Mouse (Mus musculus) forebrain, embryonic 16.5 days (tissue): Measurements from ENCODE around the gene Nckap1. TPM values are rescaled to one million over a fixed set of nuclear protein-coding genes. Genes with fewer than 3 reads are reported as not detected.

Source experiments
- ATAC-seq: fragments of 200-750 bp; cut with Nextera tagmentation; 2 replicates; pipeline ENCODE4 v1.8.0; 2017; ENCODE audit warnings: mild to moderate bottlenecking, moderate library complexity
- H3K27ac ChIP-seq: fragments of 300-500 bp; sonication (generic); 2 replicates; pipeline ENCODE4 v1.5.1; 2014; ENCODE audit warnings: low read length, control low read depth
- H3K27me3 ChIP-seq: fragments of 300-500 bp; sonication (generic); replicated peaks from 2 replicates; pipeline ENCODE4 v1.6.1; 2014; ENCODE audit warnings: low read length; ENCODE audit not compliant: control insufficient read depth, insufficient read depth
- H3K36me3 ChIP-seq: fragments of 300-500 bp; sonication (generic); 2 replicates; pipeline ENCODE4 v1.6.1; 2014; ENCODE audit not compliant: control insufficient read depth, insufficient read depth
- H3K4me1 ChIP-seq: fragments of 300-500 bp; sonication (generic); replicated peaks from 2 replicates; pipeline ENCODE4 v1.6.1; 2014; ENCODE audit warnings: low read length; ENCODE audit not compliant: control insufficient read depth, insufficient read depth
- H3K4me2 ChIP-seq: fragments of 300-500 bp; sonication (generic); 2 replicates; pipeline ENCODE4 v1.6.1; 2014; ENCODE audit warnings: mild to moderate bottlenecking, low read length, control low read depth
- H3K4me3 ChIP-seq: fragments of 300-500 bp; sonication (generic); replicated peaks from 2 replicates; pipeline ENCODE4 v1.5.1; 2014; ENCODE audit warnings: mild to moderate bottlenecking, low read length, control low read depth
- H3K9ac ChIP-seq: fragments of 300-500 bp; sonication (generic); replicated peaks from 2 replicates; pipeline ENCODE4 v1.6.1; 2014; ENCODE audit warnings: low read depth, low read length, control low read depth
- H3K9me3 ChIP-seq: fragments of 300-500 bp; sonication (generic); 2 replicates; pipeline ENCODE4 v1.6.1; 2016; ENCODE audit warnings: low read length; ENCODE audit not compliant: control insufficient read depth
- WGBS: fragments of 180-500 bp; shearing (Covaris S2); extraction: QIAGEN DNeasy Blood & Tissue Kit; methylation state at CpG from one replicate; pipeline ENCODE4 v1.1.7; 2014; 5-methylcytosine and 5-hydroxymethylcytosine counted together
- polyA plus RNA-seq: library from polyadenylated mRNA; unstranded; fragments of >200 nt; fragmentation: Nextera tagmentation; extraction: Ambion mirVana; gene quantifications from 2 replicates; pipeline ENCODE4 v1.2.1, GENCODE M21; 2015

The Nckap1 gene
- 103 and 108 TPM in 2 replicates for polyA plus RNA-seq

DNA sequence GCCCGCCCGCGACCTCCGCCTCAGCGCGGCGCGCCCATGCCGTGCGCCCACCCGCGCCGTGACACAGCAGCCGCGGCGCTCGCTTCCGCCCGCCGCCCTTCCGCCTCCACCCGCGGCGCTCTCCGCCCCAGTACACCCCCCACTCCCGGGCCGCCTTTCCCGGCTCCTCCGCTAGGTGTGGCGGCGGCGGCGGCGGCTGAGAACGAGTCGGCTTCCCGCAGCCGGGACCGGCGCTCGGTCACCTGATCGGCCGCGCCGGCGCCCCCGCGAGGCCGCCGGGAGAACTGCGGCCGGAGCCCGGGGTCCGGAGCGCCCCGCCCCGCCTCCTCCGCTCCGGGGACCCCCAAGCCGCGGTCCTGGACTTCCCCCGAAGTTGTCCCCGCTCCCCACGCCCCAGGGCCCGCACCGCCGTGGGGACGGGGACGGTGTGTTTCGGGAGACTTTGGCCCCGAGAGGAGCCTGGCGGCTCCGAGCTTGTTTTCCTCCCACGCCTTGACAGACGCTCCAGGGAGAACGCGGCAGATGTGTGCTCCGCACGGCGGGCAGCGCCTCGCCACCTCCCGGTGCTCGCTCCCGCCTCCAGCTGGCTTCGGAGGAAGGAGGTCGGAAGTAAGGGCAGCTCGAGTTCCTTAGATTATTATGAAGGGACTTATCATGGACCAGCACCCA, at the start of gene Nckap1:
Gene Nckap1, minus strand, starts transcription at position 338 of the 669 bp plus-strand sequence.
- Histone ChIP-seq H3K4me2 (peak within 1 kb of the TSS; percentile 77), H3K9me3 (peaks cover 3% of the 10 kb centered on the region; the same call in 1 of the 2 replicates), H3K9ac (peak within 1 kb of the TSS; percentile 98), H3K36me3 (no peaks in the 10 kb centered on the region), H3K4me1 (peaks cover 14% of the 10 kb centered on the region), H3K27me3 (no peaks in the 10 kb centered on the region), H3K4me3 (peak within 1 kb of the TSS; percentile 89), H3K27ac (peak within 1 kb of the TSS; percentile 96)
- WGBS: under 1% methylated on average over 56 of the region's 88 CpGs
- ATAC-seq: peak; percentile 95

DNA sequence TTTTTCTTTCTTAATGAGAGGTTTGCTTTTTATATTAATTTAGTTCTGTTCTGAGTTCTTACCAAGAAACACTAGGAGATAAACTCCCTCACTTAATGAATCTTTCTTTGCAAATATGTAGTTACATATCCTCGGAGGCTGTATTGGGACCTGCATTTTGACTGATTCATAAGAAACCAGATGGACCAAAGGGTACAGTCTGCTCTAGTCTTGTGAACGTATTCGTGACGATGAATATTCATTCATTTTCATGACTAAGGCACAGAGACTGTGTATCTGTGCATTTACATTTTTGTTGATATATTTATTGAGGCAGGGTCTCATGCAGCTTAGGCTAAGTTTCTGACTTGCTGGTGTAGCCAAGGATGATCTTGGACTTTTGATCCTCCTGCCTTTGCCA, 43.3 kb upstream of the Nckap1 start:
- no peaks in the 10 kb centered on the region for H3K27me3 ChIP-seq
- H3K36me3 ChIP-seq: peaks cover 6% of the 10 kb centered on the region
- no peak overlapping the region for H3K27ac ChIP-seq
- H3K9me3 ChIP-seq: peaks cover 4% of the 10 kb centered on the region; the same call in 1 of the 2 replicates
- H3K9ac ChIP-seq: no peak overlapping the region
- 86% methylated on average over 4 of the region's 4 CpGs for WGBS
- ATAC-seq: no peak
- H3K4me1 ChIP-seq: no peaks in the 10 kb centered on the region
- H3K4me3 ChIP-seq: no peak overlapping the region
- no peak overlapping the region for H3K4me2 ChIP-seq

DNA sequence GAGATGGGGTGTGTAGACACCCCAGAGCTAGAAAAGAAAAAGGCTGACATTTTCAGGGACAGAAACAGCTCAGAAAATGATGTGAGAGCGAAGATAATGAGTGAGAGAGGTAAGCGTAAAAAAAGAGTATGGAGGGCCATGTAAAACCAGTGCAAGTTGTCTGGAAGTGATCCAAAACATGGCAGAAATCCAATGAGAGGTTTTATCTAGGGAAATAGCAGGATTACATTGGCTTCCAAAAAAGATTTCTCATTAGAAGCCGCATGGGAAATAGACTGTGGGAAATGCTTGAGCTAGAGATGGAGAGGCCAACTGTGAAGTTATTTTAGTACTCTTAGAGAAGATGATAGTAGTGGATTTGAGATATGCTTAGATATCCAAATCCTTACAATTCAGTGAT, 40.7 kb upstream of the Nckap1 start:
- H3K4me2 ChIP-seq: no peak overlapping the region
- no peak overlapping the region for H3K4me3 ChIP-seq
- 67% methylated on average over 3 of the region's 3 CpGs for WGBS
- H3K9me3 ChIP-seq: peaks cover 4% of the 10 kb centered on the region; the same call in 1 of the 2 replicates
- peaks cover 5% of the 10 kb centered on the region for H3K36me3 ChIP-seq
- ATAC-seq: no peak
- no peak overlapping the region for H3K27ac ChIP-seq
- H3K27me3 ChIP-seq: no peaks in the 10 kb centered on the region
- peaks cover 7% of the 10 kb centered on the region for H3K4me1 ChIP-seq
- no peak overlapping the region for H3K9ac ChIP-seq

DNA sequence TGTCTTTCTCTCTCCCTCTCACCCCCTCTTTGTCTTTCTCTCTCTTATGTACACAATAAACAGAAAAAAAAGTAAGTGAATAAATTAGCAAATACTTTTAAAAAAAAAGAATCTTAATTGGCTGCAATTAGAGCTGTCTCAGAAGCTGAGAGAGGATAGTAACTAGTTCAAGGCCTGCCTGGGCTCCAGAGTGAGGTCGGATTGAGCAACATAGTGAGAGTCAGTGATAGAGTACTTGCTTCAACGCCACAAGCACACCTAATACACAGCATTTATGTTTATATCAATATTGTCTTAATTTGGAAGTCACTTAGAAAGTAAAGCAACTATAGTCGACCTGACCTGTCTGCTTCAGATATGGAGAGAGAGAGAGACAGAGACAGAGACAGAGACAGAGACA, 37.8 kb upstream of the Nckap1 start:
- no peak for ATAC-seq
- WGBS: 82% methylated on average over 3 of the region's 3 CpGs
- H3K4me1 ChIP-seq: peaks cover 7% of the 10 kb centered on the region
- H3K4me3 ChIP-seq: no peak overlapping the region
- no peaks in the 10 kb centered on the region for H3K9me3 ChIP-seq
- H3K4me2 ChIP-seq: no peak overlapping the region
- no peaks in the 10 kb centered on the region for H3K36me3 ChIP-seq
- no peak overlapping the region for H3K27ac ChIP-seq
- no peak overlapping the region for H3K9ac ChIP-seq
- no peaks in the 10 kb centered on the region for H3K27me3 ChIP-seq

DNA sequence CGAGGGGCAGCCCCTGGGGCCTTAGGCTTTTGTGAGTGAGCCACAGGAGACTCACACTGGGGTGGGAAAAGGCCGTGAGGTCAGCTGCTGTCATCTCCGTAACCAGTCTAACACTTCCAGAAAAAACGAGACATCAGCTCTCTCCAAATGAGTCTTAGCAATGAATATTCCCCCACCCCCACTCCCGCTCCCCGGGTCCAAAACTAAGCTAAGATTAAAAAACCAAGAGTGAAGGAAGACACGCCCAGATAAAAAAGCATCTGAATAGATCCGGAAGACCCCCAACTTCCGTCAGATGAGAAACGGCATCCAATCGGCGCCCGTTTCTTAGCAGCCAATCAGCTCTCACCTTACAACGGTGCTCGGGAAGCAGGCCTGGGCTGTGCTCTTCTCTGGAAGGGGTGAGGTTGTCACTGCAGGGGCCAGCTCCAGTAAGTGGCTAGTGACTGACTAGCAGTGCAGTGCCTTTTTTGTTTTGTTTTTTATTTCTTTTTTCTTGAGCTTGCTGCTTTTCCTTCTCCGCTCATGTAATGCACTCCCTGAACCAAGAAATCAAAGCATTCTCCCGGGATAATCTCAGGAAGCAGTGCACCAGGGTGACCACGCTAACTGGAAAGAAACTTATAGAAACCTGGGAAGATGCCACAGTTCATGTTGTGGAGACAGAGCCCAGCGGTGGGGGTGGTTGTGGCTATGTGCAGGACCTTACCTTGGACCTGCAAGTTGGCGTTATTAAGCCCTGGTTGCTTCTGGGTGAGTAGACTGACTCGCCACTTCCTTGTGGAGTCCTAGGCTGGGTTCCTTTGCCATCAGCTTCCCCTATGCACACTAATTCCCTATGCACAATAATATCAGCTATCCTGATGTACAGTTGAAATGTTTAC, 35.9 kb upstream of the Nckap1 start, which contains the start of the genes Dusp19 and Nup35:
Gene Dusp19, plus strand, starts transcription at position 192 of the 884 bp plus-strand sequence.
Gene Nup35, plus strand, starts transcription at position 383 of the 884 bp plus-strand sequence.
- peak within 1 kb of the TSS; percentile 62 for H3K9ac ChIP-seq
- peaks cover 13% of the 10 kb centered on the region for H3K4me1 ChIP-seq
- H3K9me3 ChIP-seq: no peaks in the 10 kb centered on the region
- H3K4me3 ChIP-seq: peak within 1 kb of the TSS; percentile 56
- H3K4me2 ChIP-seq: peak within 1 kb of the TSS; percentile 62
- peak within 1 kb of the TSS; percentile 81 for H3K27ac ChIP-seq
- H3K27me3 ChIP-seq: no peaks in the 10 kb centered on the region
- H3K36me3 ChIP-seq: no peaks in the 10 kb centered on the region
- peak; percentile 99 for ATAC-seq
- 2% methylated on average over 21 of the region's 21 CpGs for WGBS

DNA sequence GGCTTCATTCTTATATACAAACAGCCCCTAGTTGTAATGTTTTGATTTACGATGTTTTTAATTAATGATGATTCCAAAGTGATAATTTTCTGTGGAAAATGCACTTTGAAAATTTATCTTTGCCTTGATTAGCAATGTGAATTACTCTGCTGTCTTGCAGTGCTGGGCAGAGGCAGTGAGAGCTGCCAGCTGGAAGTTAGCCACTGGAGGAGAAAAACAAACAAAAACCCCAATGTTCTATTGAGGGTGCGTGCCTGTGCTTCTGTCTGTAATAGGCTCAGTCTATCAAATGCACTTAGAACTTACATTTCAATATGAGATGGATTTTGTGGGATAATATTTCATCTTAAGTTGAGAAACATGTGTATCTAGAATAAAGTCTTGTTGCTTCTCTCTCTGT, 31.6 kb upstream of the Nckap1 start:
- 42% methylated on average over 2 of the region's 2 CpGs for WGBS
- Histone ChIP-seq H3K9ac (no peak overlapping the region), H3K9me3 (no peaks in the 10 kb centered on the region), H3K36me3 (no peaks in the 10 kb centered on the region), H3K27me3 (no peaks in the 10 kb centered on the region), H3K4me3 (no peak overlapping the region), H3K4me1 (peaks cover 11% of the 10 kb centered on the region), H3K4me2 (no peak overlapping the region), H3K27ac (no peak overlapping the region)
- ATAC-seq: no peak

DNA sequence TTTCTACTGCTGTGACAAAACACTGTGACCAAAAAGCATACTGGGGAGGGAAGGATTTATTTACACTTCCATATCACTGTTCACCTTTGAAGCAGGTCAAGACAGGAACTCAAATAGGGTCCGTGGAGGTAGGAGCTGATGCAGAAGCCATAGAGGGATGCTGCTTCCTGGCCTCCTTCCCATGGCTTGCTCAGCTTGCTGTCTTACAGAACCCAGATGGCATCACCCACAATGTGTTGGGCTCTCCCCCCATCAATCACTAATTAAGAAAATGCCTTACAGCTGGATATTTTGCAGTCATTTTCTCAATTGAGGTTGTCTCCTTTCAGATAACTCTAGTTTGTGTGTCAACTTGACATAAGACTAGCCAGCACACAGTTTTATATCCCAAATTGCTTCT, 31.1 kb upstream of the Nckap1 start:
- ATAC-seq: no peak

DNA sequence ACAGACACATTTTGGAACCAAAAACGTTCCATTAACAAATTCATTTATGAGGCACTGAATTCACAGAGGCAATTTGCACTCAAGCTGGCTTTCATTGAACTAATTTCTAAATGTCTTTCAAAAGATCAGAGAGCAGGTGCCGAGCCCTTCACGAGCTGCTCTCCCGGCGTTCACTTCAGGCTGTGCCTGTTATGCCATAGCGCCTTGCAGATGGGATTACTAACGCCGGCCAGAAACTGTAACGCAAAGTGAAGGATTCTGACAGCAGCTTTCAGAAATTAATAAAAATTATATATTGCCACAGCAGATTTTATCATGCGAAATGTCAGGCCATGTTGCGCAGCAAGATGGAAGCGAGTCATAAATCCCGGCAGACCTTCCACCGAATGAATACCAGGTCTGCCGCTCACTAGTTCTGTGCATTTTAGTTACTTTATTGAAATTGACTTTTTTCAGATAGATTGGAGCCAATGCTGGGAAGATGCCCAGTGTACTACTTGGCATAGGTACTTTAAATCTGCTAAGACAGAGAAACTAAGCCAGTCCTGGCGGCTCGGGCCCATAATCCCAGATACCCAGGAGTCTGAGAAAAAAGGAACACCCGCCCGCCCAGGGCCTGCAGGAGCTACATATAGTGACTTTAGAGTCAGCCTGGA, 22.7 kb upstream of the Nckap1 start:
- Histone ChIP-seq H3K9me3 (no peaks in the 10 kb centered on the region), H3K9ac (no peak overlapping the region), H3K4me3 (no peak overlapping the region), H3K36me3 (no peaks in the 10 kb centered on the region), H3K4me2 (no peak overlapping the region; the same call in 1 of the 2 replicates), H3K27me3 (no peaks in the 10 kb centered on the region), H3K4me1 (peaks cover 5% of the 10 kb centered on the region), H3K27ac (peak overlapping the region; percentile 78)
- peak; percentile 90 for ATAC-seq
- WGBS: 48% methylated on average over 19 of the region's 19 CpGs

More for the DNA sequence above, 31.1 kb upstream of the Nckap1 start:
- H3K36me3 ChIP-seq: no peaks in the 10 kb centered on the region
- no peak overlapping the region for H3K9ac ChIP-seq
- WGBS: 42% methylated on average over 1 of the region's 1 CpGs
- no peaks in the 10 kb centered on the region for H3K9me3 ChIP-seq
- peaks cover 7% of the 10 kb centered on the region for H3K4me1 ChIP-seq
- no peak overlapping the region for H3K27ac ChIP-seq
- H3K4me3 ChIP-seq: no peak overlapping the region
- H3K27me3 ChIP-seq: no peaks in the 10 kb centered on the region
- H3K4me2 ChIP-seq: no peak overlapping the region

DNA sequence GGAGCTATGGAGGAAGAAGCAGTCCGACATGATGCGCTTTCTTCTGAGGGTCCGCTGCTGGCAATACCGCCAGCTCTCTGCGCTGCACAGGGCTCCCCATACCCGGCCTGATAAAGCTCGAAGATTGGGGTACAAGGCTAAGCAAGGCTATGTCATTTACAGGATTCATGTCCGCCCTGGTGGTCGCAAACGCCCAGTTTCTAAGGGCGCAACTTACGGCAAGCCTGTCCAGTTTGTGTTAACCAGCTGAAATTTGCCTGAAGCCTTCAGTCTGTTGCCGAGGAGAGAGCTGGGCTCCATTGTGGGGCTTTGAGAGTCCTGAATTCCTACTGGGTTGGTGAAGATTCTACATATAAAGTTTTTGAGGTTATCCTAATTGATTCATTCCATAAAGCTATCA, 21.6 kb upstream of the Nckap1 start:
- Histone ChIP-seq H3K27ac (0 out of 2 replicates have a peak overlapping the region, but pooled peaks have one; percentile 1), H3K4me1 (peaks cover 5% of the 10 kb centered on the region), H3K27me3 (no peaks in the 10 kb centered on the region), H3K9me3 (no peaks in the 10 kb centered on the region), H3K4me2 (no peak overlapping the region), H3K9ac (no peak overlapping the region), H3K36me3 (no peaks in the 10 kb centered on the region), H3K4me3 (no peak overlapping the region)
- 92% methylated on average over 13 of the region's 13 CpGs for WGBS
- no peak for ATAC-seq
